Mouse (Mus musculus) lung, postnatal 25 days (tissue): ENCODE measurements around the gene Ddx55.

ENCODE experiments used
- DNase-seq: peaks from one replicate; pipeline ENCODE4 v3.0.0; 2022; ENCODE audit warnings: low spot score

Gene Ddx55

DNA sequence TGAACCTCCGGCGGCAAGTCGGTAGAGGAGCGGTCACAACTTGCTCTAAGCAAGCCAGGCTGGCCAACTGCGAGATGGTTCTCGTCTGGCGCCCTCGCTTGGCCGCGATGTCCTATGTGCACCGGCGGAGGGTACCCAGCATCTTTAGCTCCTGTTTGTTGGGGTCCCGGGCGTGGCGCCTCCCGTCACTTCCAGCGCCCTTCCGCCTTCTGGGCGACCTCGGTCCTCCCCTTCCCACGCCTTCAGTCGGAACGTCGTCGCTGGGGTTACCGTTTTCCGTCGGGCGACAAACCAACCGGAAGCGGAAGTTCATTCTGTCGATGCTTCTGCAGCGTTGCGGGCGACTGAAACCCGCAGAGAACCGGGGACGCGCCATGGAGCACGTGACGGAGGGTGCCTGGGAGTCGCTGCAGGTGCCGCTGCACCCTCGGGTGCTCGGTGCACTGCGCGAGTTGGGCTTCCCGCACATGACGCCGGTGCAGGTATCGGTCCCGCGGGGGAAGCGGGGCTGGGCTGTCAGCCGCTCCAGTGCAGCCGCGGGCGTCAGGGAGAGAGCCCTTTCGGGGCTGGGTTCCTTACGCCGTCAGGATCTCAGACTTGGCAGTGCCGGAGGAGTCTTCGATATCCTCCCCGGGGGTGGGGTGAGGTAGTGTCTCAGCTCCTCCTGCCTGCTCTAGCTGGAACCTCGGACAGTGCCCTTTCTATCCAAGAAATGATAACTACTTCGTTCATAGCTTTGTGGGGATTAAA lies at the start of gene Ddx55:
Gene Ddx55 (plus strand): TSS at position 307 of the 750 bp plus-strand sequence.
- peak; percentile 93 for DNase-seq

DNA sequence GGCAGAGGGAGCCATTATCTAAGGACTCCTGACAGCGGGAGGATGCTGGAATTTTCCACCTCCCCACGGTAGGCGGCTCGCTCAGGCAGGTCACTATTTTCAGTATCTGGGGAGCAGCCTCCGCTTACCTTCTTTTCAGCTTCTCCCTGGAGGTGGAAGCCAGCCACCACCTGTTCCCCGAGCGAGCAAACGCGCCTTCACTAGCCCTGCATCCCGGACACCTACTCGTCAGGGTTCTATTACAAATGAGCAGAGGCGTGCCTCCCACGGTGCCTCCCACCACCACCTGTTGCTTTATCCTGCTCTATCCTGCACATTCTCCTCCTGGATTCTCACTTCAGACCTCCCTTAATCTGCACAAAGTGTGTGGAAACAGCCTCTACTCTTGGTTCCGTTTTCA lies 48.9 kb upstream of the Ddx55 start:
- no peak for DNase-seq

DNA sequence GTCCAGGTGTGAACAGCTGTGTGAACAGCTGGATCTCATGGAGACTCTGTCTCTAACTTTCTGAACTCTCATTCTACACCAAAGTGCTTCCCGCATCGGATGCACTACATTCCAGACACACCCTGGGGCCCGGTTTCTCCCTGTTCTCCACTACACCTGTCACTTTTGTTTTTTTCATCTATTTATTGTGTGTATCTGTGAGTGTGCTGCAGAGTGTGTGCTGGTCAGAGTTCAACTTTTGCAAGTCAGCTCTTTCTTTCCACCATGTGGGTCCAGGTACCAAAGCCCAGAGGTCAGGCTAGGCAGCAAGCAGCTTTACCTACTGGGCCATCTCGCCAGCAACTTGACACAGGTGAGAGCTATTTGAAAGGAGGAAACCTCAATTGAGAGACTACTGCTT lies 47.4 kb upstream of the Ddx55 start:
- no peak for DNase-seq

DNA sequence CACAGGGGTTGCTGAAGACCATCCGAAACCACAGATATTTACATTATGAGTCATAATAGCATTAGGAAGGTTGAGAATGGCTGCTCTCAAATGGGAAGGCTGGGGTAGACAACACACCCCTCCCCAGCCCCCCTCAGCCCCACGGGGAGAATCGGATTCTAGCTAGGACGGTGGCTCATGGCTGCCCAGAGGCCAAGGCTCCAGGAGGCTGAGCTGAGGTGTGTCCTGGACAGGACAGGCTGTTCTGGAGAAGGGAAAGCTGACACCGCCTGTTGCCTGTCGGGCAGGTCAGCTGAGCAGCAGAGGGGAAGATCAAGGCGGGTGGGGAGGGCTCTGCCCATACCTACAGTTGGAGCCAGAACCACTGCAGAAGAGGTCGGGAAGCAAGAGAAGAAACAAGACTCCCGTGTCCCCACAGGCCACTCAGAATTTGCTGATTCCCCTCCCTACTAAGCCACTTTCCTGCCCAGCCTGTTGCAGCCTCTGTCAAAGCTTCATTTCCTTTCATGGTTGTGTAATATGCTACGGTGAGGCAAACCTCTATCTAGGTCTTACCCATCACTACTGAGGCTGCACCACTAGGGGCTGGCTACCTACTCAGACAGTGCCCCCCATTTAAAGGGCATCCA lies 45.8 kb upstream of the Ddx55 start:
- peak; percentile 57 for DNase-seq

DNA sequence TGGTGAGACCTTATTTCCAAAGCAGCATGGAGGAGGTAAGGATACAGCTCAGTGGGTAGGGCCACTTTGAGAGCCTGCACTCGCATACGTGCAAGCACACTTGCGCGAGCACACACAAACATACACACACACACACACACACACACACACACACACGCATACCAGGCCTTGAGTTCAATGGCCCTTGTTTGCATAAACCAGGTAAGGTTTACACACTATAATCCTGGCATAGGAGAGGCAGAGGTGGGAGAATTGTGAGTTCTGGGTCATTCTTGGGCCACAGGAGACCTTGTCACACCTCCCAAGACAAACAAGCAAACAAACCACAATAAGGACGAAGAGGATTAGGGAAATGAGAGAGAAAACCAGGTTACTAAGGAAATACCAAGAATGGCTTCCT lies 43.5 kb upstream of the Ddx55 start:
- no peak for DNase-seq

DNA sequence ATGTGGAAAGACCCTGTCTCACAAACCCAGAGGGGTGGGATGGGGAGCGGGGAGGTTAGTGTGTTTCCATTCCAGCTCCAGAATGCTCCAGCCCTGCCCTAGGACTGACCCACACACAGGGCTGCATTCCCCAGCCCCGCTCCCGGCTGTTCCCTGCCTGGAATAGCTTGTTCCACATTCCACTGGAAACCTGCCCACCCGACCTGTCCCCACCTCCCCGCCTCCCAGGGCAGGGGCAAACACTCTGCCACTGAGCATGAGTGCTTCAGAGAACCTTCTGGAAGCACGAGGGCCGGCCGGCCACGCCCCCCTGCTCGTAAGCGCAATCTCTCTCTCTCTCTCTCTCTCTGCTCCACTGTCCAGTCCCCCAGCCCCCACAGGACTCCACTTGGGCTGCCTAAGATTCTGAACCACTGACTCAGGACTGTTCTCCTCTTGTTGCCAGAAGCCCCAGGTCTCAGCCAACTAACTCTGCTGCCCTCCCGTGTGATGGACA lies 42.9 kb upstream of the Ddx55 start:
- DNase-seq: peak; percentile 91

DNA sequence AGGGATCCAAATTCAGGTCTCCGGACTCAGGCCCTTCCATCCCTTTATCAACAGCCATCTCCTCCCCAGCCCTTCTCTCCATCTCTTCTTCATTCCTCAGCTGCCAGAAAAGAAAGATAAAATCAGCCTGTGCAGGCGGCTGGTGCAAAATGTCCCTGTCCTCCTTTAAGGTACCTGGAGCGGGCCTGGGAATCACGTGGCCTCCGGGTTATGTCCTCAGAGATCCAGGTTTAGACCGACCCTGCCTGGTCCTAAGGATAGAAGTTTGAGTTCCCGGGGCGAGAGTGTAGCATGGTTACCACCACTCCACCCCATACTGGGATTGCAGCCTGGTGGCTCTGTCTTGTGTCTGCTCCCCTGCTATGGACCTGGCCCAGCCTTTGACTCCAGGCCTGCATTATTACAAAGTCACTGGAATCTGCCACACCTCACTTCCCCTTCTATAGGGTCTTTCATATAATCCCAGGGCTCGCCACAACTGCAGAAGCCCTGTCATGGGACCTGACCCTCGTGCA lies 42.1 kb upstream of the Ddx55 start:
- DNase-seq: no peak

DNA sequence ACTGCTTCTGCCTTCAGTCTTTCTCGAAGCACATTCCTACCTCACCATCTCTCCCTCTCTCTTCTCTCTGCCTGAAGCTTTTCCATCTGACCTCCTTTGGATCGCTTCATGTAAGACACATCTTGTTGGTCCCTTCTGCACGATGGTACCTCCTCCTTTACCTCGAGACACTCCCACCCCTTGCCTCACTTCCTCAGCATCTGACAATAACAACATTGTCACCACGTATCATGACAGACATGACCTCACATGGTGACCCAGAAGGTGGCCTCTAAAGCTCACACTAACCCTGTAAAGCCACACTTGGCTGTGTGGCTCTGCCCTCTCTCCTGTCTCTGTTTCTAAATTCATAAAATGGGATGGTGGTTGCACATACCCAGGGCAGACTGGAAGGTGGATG lies 36.9 kb upstream of the Ddx55 start:
- no peak for DNase-seq

DNA sequence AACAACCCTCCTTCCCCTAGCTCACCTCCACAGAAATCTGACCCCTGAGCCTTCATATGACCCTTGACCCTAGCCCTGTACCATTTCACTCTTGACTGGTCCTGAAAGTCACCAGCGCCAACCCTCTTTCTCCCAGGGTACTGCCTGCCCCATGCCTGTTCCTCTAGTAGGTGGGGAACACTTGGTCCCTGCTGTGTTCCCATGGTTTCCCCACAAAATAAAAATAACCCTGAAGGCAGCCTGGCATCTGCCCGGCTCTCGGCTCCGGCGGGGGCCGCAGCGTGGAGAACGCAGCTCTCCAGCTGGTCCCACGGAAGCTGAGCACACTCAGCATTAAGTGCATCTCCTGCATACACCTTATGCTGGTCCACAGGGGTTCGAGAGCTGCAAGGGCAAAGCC lies 34.0 kb upstream of the Ddx55 start:
- DNase-seq: no peak

DNA sequence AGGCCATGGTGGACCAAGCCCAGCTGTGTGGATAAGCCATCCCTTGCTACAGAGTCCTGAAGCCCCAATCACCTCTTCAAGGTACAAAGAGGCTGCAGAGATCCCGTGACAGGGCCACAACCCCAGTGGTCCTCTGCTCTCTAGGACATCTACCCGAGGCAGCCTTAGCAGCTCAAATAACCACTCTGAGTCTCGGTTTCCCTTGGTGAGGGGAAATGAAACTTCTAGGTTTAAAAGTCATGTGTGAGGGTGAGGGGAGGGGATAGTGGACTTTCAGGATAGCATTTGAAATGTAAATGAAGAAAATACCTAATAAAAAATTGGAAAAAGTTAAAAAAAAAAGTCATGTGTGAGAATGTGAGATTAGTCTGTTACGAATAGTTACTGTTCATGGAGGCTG lies 31.1 kb upstream of the Ddx55 start:
- DNase-seq: no peak

DNA sequence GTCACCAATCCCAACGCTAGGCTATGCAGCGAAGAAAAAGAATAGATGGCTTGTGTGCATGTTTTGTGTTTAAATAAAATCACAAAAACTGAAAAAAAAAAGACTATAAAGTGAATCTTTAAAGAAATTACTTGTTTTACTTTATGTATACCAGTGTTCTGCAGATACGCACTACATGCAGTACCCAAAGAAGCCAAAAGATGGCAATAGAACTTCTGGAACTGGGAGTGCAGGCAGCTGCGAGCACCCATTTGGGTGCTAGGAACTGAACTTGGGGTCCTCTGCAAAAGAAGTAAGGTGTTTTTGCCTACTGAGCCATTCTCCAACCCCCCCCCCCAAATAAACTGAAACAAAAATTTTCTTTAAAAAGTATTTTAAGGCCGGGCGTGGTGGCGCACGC lies 29.6 kb upstream of the Ddx55 start:
- no peak for DNase-seq

DNA sequence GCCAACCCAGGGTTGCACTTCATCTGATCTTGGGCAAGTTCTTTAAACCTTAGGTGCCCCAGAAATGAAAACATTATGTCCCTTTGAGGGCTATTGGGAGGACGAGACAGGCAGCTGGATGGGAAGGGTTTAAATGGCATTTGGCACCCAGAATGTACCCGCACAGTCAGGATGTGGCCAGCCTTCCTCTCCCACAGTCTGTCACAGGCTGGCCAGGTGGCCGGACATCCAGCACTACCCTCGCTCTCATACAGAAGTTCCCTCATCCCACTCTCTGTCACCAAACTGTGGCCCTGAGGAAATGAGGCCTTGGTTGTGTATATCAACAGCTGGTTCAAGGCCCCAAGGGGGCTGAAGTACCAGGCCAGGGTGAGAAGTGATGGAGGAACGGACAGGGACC lies 27.7 kb upstream of the Ddx55 start:
- no peak for DNase-seq

DNA sequence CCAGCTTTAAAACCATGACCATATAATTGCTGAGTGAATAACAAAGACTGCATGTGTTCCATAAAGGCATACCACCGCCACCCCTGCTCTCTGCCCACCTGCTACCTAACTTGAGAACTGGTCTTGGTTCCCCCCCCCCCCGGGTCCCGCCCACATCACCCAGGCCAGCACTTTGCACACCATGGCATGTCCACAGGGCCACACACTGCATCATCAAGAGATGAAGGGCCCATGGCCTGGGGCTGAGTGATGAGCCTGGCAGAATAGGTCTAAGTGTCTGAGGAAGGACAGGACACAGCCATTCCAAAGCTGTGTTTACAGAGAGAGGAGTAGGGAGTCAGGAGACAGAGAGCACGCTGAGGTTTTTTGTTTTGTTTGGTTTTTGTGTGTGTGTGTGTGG lies 24.3 kb upstream of the Ddx55 start:
- DNase-seq: no peak

DNA sequence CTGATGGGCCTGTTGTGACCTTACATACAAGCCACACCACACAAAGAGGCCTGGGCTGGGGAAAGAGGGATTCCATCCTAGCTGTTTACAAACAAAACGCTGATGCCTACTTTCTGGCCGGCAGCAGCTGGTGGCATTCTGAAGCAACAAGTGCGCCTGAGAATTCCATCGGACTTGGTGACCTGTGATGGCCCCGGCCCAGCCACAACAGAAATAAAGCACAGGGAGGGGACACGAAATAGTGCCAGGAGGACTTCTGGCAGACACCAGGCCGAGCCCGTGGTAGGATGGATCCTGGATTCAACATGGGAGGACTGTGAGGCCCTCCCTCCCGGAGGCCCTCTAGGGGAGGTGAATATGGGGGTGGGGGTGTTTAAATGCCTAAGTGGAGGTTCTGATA lies 23.9 kb upstream of the Ddx55 start:
- no peak for DNase-seq

DNA sequence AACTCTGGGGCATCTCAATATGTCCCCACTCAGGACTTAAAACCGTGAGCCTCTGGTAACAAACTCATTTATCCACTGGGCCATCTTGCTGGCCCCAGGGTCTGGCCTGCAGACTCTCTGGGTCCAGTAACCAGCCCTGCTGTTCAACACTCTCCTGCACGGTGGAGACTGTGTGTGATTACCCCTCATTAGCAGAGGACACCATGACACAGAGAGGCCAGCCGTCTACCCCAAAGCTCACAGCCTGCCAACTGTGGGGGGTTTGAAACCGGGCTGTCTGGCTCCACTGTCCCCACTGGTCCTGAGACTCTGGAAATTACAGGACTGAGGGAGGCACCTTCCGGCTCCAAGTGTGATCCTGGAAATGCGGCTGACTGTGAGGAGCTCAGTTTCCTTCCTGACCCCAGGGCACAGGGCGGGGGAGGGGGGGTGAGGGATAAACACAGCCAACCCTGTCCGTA lies 23.4 kb upstream of the Ddx55 start:
- DNase-seq: no peak

DNA sequence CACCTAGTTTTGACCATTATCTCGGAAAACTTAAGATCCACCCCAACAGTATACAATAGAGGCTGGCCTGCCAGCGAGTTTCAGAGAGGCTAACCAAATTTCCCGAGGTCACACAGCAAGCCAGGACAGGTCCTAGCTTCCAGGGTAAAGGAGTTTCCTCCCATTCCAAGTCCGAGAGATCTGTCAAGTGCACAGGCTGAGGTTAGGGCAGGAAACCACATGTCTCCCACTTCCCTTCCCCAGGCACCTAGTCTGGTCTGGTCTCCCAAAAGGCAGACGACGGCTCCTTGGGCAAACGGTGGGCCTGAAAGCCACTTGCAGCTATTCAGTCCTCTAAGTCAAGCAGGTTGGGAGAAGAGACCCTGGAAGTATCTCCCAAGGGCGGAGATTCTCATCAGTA lies 23.0 kb upstream of the Ddx55 start:
- no peak for DNase-seq

DNA sequence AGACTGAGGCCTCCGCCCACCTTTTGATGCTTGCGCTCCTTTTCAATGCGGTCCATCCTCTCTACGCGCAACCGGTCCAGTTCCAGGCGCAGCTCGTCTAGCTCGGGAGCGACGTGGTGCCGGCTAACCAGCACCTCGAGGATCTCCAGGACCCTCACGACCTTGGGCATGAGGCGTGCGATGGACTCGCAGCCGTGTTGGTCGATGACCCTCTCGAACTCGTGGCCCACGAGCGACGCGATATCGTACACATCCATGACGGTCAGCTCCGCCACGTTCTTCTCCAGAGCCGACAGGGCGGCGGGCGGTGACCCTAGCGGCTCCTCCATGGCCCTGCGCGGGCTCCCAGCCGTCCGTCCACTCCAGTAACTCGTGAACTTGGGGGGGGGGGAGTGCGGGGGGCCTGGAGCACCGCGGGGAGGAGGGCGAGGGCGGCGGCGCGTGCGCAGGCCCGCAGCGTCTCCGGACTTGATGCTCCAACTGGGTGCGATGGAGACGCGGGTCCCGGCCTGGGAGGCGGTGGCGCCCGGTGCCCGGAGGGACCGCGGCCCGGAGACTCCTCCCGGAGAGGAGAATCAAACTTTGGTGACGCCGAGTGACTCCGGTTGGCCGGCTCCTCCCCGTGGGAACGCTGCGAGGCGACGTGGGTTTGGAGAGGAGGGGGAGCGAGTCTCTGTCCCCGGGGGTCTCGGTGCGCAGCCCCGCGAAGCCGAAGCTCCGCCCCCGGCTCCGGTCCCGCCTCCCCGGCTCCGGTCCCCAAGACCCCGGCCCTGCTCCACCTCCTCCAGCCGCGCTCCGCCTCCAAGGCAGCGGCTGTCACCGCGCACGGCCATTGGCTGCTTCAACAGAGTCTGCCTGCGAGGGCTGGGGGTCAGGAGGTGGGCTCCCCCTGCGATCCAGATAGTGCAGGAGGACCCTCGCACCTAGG lies 21.7 kb upstream of the Ddx55 start, which contains the start of gene Rilpl1:
Gene Rilpl1 (minus strand): TSS at position 737 of the 928 bp plus-strand sequence.
- peak; percentile 81 for DNase-seq

DNA sequence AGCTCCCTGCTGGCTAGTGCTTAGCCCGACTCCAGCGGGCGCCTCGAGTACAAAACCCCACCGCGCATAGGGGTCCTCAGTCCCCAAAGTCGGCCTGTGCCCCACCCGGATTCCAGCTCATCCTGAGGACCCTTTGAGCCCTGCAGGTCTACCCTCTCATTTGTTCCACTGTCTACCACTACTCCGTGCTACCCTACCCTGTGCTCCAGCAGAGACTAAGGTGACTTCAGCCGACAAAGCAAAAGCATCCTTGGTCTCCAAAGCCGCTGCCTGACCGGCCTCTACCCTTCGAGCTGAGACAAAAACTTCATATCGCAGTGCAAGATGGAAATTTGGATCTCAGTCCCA lies 21.1 kb upstream of the Ddx55 start:
- no peak for DNase-seq

DNA sequence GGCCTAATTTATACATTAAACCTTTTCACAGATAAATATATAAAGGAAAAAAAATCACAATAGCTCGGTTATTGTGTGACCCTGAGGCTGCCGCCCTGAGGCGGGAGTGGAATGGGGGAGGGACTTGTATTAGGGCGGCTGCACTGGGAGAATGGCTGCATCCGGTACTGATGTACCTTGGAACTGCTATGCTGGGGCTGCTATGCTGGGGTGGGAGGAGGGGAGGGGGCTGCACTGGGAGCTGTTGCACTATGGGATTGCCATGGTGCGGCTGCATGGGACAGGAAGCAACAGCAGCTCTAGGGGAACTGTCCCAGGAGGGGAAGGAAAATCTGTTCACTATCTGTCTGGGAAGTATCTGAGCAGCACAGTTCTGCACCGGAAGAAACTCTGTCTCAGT lies 20.2 kb upstream of the Ddx55 start:
- no peak for DNase-seq

DNA sequence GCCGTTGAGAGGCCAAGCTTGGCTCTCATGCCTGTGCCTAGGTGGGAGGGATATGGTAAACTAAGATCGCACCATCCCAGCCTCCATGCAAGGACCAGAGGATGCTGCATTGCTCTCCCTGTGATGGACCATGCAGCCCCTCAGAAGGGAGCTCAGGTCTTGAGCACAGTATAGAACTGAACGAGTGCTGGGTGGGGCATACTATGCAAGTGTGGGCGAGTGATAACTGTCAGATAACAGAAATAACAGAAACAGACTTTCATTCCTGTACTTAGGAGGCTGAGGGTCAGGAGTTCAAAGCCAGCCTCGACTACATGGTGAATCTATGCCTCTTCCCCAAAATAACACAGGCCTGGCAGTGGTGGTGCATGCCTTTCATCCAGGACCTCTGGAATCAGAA lies 17.6 kb upstream of the Ddx55 start:
- no peak for DNase-seq

DNA sequence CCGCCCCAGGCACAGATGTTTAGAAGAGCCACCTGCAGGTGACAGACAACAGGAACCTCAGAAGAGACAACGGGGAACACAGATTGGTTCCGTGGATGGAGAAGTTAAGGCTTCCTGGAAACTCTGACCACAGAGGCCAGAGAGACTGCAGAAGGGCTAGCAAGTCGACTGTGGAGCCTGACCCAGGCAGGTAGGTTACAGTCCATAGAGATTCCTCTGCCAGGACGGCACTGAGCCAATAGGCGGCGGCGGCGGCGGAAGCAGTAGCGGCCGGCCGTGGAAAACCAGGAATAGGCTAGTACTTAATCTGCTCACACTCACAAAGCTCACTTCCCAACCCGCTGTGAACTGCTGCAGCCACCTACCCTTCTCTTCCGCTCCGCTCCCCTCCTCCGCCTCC lies 15.9 kb upstream of the Ddx55 start:
- DNase-seq: peak; percentile 61
